Mouse (Mus musculus) lung, embryonic 15.5 days (tissue): ENCODE data around the gene Dglucy. TPM values are rescaled to one million over a fixed set of nuclear protein-coding genes. Genes with fewer than 3 reads are reported as not detected.

Experiments used
- ATAC-seq: fragments of 200-750 bp; cut with Nextera tagmentation; 2 replicates; pipeline ENCODE4 v1.8.0; 2017; ENCODE audit warnings: moderate number of reproducible peaks, borderline replicate concordance; ENCODE audit not compliant: low FRiP score, low TSS enrichment; ENCODE audit errors: extremely low read depth
- H3K27ac ChIP-seq: fragments of 300-500 bp; sonication (generic); 2 replicates; pipeline ENCODE4 v1.5.1; 2015; ENCODE audit warnings: moderate library complexity, mild to moderate bottlenecking, inconsistent platforms
- H3K27me3 ChIP-seq: fragments of 300-500 bp; sonication (generic); 2 replicates; pipeline ENCODE4 v1.6.1; 2015; ENCODE audit warnings: inconsistent platforms
- H3K36me3 ChIP-seq: fragments of 300-500 bp; sonication (generic); 2 replicates; pipeline ENCODE4 v1.6.1; 2015; ENCODE audit warnings: inconsistent platforms
- H3K4me1 ChIP-seq: fragments of 300-500 bp; sonication (generic); 2 replicates; pipeline ENCODE4 v1.6.1; 2015; ENCODE audit warnings: inconsistent platforms
- H3K4me2 ChIP-seq: fragments of 300-500 bp; sonication (generic); 2 replicates; pipeline ENCODE4 v1.6.1; 2015; ENCODE audit warnings: inconsistent platforms, mild to moderate bottlenecking, moderate library complexity
- H3K4me3 ChIP-seq: fragments of 300-500 bp; sonication (generic); 2 replicates; pipeline ENCODE4 v1.5.1; 2015; ENCODE audit warnings: mild to moderate bottlenecking, inconsistent platforms
- H3K9ac ChIP-seq: fragments of 300-500 bp; sonication (generic); 2 replicates; pipeline ENCODE4 v1.6.1; 2015; ENCODE audit warnings: inconsistent platforms
- H3K9me3 ChIP-seq: fragments of 300-500 bp; sonication (generic); 2 replicates; pipeline ENCODE4 v1.6.1; 2016; ENCODE audit warnings: inconsistent platforms
- WGBS: fragments of 180-500 bp; shearing (Covaris S2); methylation state at CpG from one replicate; pipeline ENCODE4 v1.1.7; 2015; 5-methylcytosine and 5-hydroxymethylcytosine counted together
- polyA plus RNA-seq: library from polyadenylated mRNA; unstranded; fragments of >200 nt; fragmentation: Nextera tagmentation; extraction: Ambion mirVana; gene quantifications from 2 replicates; pipeline ENCODE4 v1.2.1, GENCODE M21; 2015

The Dglucy gene
- polyA plus RNA-seq, 1 experiment from 2014 or later = 5.2 TPM

DNA sequence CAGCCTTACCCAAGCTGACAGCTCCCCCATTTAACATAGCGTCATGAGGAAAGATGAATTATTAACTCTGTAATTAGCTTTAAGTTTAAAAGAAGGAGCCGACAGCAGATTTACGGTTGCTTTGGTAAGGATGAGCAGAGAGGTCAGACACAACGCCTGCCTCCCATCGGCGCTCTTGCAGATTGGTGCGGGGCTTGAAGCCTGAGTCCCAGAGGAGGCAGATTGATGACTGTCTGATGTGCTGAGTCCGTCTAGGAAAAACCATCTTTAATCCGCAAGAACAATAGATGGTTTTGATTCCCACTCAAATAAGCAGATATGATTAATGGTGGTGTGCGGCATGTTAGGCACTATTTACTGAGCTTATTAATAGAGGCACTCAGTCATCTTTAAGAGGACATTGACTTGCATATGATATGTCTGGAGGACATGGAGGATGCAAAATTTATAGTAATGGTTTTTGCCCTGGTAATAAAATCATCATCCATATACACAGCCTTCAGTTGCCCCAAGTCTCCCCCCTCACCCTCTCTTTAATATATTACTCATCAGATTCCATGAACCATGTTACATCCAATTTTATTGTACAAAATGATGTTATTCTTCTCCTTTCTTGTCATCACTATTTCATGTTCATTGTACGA lies 68.7 kb downstream of the Dglucy start:
- no peaks in the 10 kb centered on the region for H3K36me3 ChIP-seq
- H3K4me3 ChIP-seq = no peak overlapping the region
- H3K27ac ChIP-seq = no peak overlapping the region
- H3K9ac ChIP-seq = no peak overlapping the region
- no peak for ATAC-seq
- no peak overlapping the region for H3K4me2 ChIP-seq
- H3K27me3 ChIP-seq = no peaks in the 10 kb centered on the region
- H3K4me1 ChIP-seq = no peaks in the 10 kb centered on the region
- WGBS = 49% methylated on average over 11 of the region's 11 CpGs
- no peaks in the 10 kb centered on the region for H3K9me3 ChIP-seq

DNA sequence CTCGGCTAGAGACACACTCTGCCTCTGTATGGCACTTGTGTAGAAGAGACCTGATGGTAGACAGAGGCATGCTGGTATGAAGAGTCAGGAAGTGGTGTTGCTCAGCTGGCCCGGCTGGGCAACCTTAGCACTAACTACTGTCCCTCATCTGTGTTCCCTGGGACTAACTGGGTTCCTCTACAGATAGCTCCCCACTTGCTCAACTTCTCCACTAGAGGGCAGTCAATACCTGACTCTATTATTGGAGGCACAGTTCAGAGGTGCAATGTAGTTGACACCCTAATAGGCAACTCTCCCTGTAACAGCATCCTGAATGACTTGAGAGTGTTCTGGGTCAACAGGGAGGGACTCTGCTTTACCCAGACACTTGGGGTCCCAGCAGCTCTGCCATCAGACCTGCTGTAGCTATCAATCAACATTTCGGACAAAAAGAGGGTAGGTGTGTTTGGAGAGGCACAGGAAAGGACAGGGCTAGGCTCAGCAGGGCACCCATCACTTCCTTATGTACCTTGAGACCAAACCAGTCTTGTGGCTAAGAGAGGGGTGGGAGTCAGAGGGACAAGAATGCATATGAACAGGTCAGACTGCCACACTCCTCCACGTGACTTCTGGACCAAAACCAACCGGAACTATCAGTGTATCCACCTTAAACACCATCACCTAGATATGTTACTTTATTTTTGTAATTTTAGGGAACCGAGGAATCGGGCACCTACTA lies 70.7 kb downstream of the Dglucy start:
- peak; percentile 40; the same call in 1 of the 2 replicates for ATAC-seq
- no peaks in the 10 kb centered on the region for H3K9me3 ChIP-seq
- H3K4me3 ChIP-seq = no peak overlapping the region
- no peaks in the 10 kb centered on the region for H3K36me3 ChIP-seq
- H3K27me3 ChIP-seq = no peaks in the 10 kb centered on the region
- 69% methylated on average over 7 of the region's 7 CpGs for WGBS
- no peak overlapping the region for H3K4me2 ChIP-seq
- no peaks in the 10 kb centered on the region for H3K4me1 ChIP-seq
- no peak overlapping the region for H3K9ac ChIP-seq
- H3K27ac ChIP-seq = no peak overlapping the region

DNA sequence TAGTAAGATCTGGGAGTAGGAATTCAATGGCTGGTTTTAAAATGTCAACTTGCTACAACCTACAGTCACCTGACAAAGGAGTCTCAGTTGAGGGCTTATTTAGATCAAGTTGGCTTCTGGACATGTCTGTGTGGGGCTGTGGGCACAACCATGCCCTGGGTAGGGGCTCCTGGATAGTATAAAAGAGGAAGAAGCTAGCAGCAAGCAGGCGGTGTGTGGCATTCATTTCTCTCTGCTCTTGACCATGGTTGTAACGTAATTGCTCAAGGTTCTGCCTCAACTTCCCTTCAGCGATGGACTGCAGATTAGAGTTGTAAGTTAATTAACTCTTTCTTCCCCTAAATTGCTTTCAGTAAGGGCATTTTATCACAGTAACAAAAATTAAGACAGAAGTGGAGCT lies 73.5 kb downstream of the Dglucy start:
- Histone ChIP-seq H3K4me3 (no peak overlapping the region), H3K9ac (no peak overlapping the region), H3K36me3 (no peaks in the 10 kb centered on the region), H3K27me3 (no peaks in the 10 kb centered on the region), H3K27ac (no peak overlapping the region), H3K9me3 (no peaks in the 10 kb centered on the region), H3K4me1 (no peaks in the 10 kb centered on the region), H3K4me2 (no peak overlapping the region)
- no peak for ATAC-seq
- WGBS = 67% methylated on average over 3 of the region's 3 CpGs

DNA sequence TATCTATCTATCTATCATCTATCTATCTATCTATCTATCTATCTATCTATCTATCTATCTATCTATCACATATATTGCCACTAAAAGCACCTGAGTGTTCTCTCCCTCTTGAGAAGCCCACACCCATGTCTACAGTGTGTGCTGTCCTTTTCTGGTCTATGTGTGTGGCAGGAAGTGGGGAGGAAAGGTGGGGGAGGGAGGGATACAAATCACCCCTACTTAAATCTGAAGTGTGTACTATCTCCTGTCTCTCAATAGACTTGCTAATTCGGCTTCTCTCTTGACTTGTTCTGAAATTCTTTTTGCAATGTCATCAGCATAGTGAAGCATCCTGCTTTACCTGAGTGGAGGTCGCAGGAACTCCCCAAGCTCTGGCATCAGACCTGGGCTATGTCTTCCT lies 77.5 kb downstream of the Dglucy start:
- WGBS = 74% methylated on average over 2 of the region's 2 CpGs
- ATAC-seq = no peak
- no peak overlapping the region for H3K4me3 ChIP-seq

DNA sequence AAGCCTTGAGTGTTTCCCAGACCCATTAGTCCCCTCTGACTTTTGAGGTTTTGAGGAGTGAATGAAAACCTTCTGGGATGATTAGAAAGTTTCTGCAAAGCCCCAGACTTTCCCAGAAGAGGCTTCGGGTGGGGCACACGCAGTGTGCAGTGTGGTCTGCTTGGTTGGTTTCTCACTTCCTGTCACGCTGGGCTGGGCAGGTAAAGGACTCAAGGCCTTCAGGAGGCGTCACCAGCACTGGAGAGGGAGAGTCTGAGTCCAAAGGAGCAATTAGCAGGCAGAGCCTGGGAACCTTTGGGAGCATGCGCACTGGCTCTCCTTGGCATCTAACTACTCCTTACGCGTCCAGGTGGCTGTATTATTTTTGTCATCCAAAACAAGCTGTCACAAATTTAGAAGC lies 78.9 kb downstream of the Dglucy start:
- Histone ChIP-seq H3K4me1 (no peaks in the 10 kb centered on the region), H3K4me3 (no peak overlapping the region), H3K9ac (no peak overlapping the region), H3K9me3 (no peaks in the 10 kb centered on the region), H3K27me3 (no peaks in the 10 kb centered on the region), H3K4me2 (no peak overlapping the region), H3K36me3 (no peaks in the 10 kb centered on the region), H3K27ac (no peak overlapping the region)
- 70% methylated on average over 7 of the region's 7 CpGs for whole genome bisulfite sequencing
- no peak for ATAC-seq

More for the DNA sequence above, 77.5 kb downstream of the Dglucy start:
- H3K27ac ChIP-seq = no peak overlapping the region
- no peak overlapping the region for H3K9ac ChIP-seq
- no peaks in the 10 kb centered on the region for H3K4me1 ChIP-seq
- H3K36me3 ChIP-seq = no peaks in the 10 kb centered on the region
- H3K27me3 ChIP-seq = no peaks in the 10 kb centered on the region
- no peak overlapping the region for H3K4me2 ChIP-seq
- no peaks in the 10 kb centered on the region for H3K9me3 ChIP-seq

DNA sequence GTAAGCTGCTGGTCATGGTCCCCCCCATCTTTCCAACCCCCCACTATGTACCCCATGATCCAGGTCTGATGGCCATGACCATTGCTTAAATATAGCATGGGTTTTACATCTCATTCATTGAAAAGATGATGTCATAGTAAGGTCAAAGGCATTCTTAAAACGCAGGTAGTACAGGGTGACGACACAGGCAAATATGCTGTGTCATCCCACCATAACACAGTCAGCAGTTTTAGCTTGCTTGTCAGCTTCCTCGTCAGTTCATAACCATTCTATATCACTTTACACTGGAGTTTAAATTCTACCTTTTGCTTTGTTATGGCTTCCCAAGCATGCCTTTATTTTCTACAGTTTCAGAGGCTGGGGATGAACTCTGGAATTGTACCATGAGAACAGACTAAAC lies 83.4 kb downstream of the Dglucy start:
- Histone ChIP-seq H3K27me3 (no peaks in the 10 kb centered on the region), H3K4me2 (no peak overlapping the region), H3K36me3 (no peaks in the 10 kb centered on the region), H3K9me3 (no peaks in the 10 kb centered on the region), H3K9ac (no peak overlapping the region), H3K27ac (no peak overlapping the region), H3K4me3 (no peak overlapping the region), H3K4me1 (no peaks in the 10 kb centered on the region)
- no peak for ATAC-seq
- 77% methylated on average over 3 of the region's 3 CpGs for WGBS

DNA sequence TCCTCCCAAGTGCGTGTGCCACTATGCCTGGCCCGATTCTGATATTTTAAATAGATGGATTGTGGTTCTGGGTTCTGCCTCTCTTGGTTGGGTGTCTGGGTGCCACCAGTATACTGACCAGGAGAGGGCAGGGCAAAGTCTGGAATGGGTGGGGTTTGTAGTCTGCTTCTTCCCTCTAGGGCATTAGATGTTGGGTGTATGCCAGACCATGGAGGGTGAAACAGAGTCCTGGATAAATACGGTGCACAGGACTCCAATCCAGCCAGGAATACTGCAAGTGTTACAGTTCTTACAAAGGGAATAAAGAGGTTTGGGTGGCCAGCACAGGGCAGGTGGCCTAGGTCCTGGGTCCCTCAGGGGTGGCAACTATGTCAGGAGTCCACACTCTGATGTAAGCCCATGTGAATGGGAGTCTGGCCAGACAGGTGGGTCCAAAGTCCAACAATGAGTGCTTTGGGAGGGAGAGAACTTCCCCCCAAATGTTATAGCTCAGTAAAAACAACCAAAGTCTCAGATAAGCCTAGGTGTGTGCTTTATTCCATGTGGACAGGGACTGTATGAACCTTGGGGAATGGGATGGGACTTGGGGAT lies 84.1 kb downstream of the Dglucy start:
- no peaks in the 10 kb centered on the region for H3K36me3 ChIP-seq
- H3K9ac ChIP-seq = no peak overlapping the region
- H3K9me3 ChIP-seq = no peaks in the 10 kb centered on the region
- H3K27me3 ChIP-seq = no peaks in the 10 kb centered on the region
- no peak overlapping the region for H3K4me2 ChIP-seq
- H3K4me1 ChIP-seq = no peaks in the 10 kb centered on the region
- ATAC-seq = no peak; the same call in 1 of the 2 replicates
- H3K4me3 ChIP-seq = no peak overlapping the region
- WGBS = 76% methylated on average over 3 of the region's 3 CpGs
- H3K27ac ChIP-seq = no peak overlapping the region

DNA sequence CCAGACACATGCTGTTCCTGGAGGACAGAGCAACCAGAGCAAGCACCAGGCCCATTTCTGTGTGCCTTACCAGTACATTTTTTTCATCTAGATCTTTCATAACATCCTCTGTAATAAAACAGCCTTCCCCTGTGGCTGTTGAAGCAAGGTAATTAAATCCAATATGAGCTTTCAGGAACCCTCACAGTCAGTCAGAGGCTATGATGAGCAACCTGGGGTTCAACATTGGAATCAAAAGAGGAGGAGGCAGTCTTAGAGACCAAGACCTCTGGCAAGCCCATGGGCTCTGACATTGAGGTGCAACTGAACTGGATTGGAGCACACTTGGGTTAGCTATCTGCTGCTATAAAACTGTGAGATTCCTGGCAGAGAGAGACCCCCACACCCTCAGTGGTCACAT lies 86.2 kb downstream of the Dglucy start:
- ATAC-seq = no peak
- H3K27me3 ChIP-seq = no peaks in the 10 kb centered on the region
- H3K9me3 ChIP-seq = no peaks in the 10 kb centered on the region
- H3K4me3 ChIP-seq = no peak overlapping the region
- H3K9ac ChIP-seq = no peak overlapping the region
- H3K27ac ChIP-seq = no peak overlapping the region
- H3K4me2 ChIP-seq = no peak overlapping the region
- no peaks in the 10 kb centered on the region for H3K4me1 ChIP-seq
- H3K36me3 ChIP-seq = no peaks in the 10 kb centered on the region

DNA sequence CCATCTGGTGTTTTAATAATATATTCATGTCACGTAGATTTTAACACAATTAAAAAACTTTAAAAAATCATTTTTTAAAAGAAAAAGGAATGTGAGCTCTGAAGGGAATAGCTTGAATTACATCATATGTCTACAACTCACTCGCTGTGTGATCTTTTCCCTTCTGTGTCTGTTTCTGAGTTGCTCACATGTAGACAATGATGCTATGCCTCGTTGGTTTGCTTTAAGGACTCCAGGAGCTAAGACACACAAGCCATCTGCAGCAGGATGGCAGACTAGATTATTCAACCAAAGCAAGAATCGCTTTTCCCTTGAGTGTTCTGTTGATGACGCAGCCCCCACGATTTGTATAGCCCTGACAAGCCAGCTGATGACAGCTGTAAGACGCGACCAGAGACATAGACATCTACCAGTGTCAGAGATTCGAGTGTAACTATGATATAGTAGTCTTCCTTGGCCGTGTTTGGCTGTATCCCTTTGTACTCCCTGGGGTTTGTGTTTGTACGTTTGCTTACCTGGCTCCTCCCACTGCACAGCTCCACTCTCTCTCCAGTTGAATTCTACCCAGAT lies 86.7 kb downstream of the Dglucy start:
- ATAC-seq = no peak
- 56% methylated on average over 11 of the region's 11 CpGs for WGBS
- no peak overlapping the region for H3K4me3 ChIP-seq
- no peak overlapping the region for H3K4me2 ChIP-seq
- no peaks in the 10 kb centered on the region for H3K9me3 ChIP-seq
- no peak overlapping the region for H3K9ac ChIP-seq
- H3K36me3 ChIP-seq = no peaks in the 10 kb centered on the region
- H3K27ac ChIP-seq = no peak overlapping the region
- H3K27me3 ChIP-seq = no peaks in the 10 kb centered on the region
- no peaks in the 10 kb centered on the region for H3K4me1 ChIP-seq

DNA sequence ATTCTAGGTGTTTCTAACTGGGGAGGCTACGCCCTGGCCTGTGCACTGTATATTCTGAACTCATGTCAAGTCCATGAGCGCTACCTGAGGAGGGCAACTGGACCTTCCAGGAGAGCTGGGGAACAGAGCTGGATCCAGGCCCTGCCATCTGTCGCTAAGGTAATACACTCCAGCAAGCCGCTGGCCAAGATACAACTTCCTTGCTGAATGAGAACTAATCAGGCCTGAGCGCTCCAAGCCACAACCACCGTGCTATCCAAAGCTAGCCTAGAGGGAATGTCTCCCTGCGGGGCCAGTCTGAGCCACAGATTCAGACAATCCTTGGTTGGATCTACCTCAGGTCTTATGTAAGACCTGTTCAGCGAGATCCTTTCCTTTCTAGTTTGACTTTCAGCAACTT lies 88.2 kb downstream of the Dglucy start:
- no peak for ATAC-seq
- no peak overlapping the region for H3K9ac ChIP-seq
- WGBS = 85% methylated on average over 8 of the region's 8 CpGs

DNA sequence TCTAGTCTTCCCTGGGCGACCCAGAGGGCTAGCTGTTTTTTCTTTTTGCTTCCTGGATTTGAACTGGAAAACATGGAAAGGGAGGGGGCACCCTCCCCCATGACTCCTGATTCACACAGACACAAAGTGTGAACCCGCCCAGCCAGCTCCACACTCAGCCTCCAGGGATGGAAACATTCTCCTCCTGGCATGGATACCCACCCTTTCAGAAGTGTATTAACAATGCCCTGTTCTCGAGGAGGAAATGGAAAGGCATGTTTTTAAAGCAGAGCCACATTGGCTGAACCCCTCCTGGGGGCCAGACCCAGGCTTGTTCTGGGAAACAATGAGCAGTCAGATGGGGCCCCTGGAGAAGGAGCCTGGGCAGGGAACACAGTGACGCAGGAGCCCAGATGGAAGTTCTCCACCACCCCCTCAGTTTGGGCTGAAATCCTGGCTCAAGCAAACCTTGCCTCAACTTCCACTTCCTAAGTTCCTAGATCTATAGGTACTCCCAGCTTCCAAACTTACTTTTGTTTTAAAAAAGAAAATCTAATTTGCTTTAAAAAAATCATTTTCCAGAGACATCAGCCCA lies 89.3 kb downstream of the Dglucy start:
- Histone ChIP-seq H3K9ac (no peak overlapping the region), H3K4me2 (no peak overlapping the region), H3K4me1 (no peaks in the 10 kb centered on the region), H3K36me3 (no peaks in the 10 kb centered on the region), H3K27ac (no peak overlapping the region), H3K4me3 (no peak overlapping the region), H3K9me3 (no peaks in the 10 kb centered on the region), H3K27me3 (no peaks in the 10 kb centered on the region)
- no peak for ATAC-seq
- 47% methylated on average over 4 of the region's 4 CpGs for WGBS

More for the DNA sequence above, 88.2 kb downstream of the Dglucy start:
- Histone ChIP-seq H3K4me2 (no peak overlapping the region), H3K4me3 (no peak overlapping the region), H3K27ac (no peak overlapping the region), H3K36me3 (no peaks in the 10 kb centered on the region), H3K9me3 (no peaks in the 10 kb centered on the region), H3K27me3 (no peaks in the 10 kb centered on the region), H3K4me1 (no peaks in the 10 kb centered on the region)

DNA sequence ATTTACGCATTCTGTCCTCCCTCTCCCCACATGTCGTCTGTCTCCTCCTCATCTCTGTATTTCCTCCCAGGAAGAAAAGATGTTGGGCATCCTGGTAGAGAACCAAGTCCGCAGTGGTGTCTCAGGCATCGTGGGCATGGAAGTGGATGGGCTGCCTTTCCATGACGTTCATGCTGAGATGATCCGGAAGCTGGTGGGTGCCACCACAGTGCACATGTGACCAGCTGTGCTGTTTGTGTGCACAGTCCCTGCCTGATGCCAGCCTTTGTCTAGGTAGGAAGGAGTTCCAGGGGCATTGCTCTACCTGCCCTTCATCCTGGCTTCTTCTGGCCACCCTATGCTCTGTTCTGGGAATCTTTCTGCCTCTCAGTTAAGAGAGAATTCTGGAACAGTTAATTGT lies 92.4 kb downstream of the Dglucy start:
- H3K36me3 ChIP-seq = no peaks in the 10 kb centered on the region
- no peak overlapping the region for H3K9ac ChIP-seq
- H3K27me3 ChIP-seq = no peaks in the 10 kb centered on the region
- H3K27ac ChIP-seq = no peak overlapping the region
- H3K4me1 ChIP-seq = no peaks in the 10 kb centered on the region
- WGBS = 86% methylated on average over 6 of the region's 6 CpGs
- H3K4me2 ChIP-seq = no peak overlapping the region
- H3K4me3 ChIP-seq = no peak overlapping the region
- no peaks in the 10 kb centered on the region for H3K9me3 ChIP-seq
- ATAC-seq = no peak
